Mouse (Mus musculus): ENCODE measurements at regions not wholly inside any gene's neighbourhood (a gene's known extent, or its start where the extent isn't known, plus 50 kb on each side); places are given as distances from the start of the nearest gene placed in this dataset.
"Not testable (repeated sequence)": the region's sequence is repeated elsewhere in the genome, so short reads cannot be mapped to it uniquely, and the experiment has no call there.

GRCm38 (mm10) chr17:83985333-83985790 lies 137.6 kb upstream of the Haao start:
- no peak for DNase-seq

- DNase-seq: no peak
Observed at GRCm38 (mm10) chr17:83983837-83984388, 136.2 kb upstream of the Haao start.

GRCm38 (mm10) chr17:83983070-83983836 lies 135.5 kb upstream of the Haao start:
- DNase-seq: peak; percentile 95

DNA sequence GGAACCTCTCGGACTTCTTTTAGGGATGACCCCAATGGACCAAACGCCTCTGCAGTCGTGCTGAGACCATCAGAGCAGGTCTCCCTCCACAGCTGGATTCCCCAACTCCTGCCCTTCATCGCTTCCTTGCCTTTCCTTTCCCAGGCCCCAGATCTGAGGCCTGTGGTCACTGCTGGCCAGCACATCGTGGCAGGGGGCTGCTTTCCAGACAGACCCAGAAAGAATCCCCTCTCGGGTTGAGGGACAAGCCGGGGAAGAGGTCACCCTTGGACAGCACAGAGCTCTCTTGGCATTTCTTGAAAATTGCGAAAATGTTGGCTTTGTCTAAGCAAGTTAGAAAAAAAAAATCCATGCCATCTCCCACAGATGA lies 134.9 kb upstream of the Haao start:
- DNase-seq: no peak

- peak; percentile 48 for DNase-seq
Observed at GRCm38 (mm10) chr17:83978858-83979470, 131.2 kb upstream of the Haao start.

DNA sequence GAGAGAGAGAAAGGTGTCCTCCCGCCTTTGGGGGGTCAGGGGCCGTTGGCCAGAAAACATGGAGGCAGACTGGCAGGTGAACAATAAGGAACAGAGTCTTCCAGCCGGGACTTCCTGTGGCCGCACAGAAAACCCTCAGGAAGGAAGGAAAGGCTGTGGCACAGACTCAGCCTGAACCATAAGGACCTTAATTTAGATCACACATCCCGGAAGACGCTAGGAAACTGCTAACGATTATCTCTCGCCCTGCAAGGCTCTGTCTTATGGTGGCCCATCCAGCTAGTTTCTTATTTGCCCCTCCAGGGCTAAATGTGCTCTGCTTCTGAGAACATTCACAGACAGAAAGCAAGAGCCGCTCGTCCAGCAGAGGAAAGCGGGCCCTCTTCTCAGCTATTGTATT lies 130.0 kb upstream of the Haao start:
- no peak for DNase-seq

GRCm38 (mm10) chr17:83975813-83976212 lies 128.1 kb upstream of the Haao start:
- no peak for DNase-seq

DNA sequence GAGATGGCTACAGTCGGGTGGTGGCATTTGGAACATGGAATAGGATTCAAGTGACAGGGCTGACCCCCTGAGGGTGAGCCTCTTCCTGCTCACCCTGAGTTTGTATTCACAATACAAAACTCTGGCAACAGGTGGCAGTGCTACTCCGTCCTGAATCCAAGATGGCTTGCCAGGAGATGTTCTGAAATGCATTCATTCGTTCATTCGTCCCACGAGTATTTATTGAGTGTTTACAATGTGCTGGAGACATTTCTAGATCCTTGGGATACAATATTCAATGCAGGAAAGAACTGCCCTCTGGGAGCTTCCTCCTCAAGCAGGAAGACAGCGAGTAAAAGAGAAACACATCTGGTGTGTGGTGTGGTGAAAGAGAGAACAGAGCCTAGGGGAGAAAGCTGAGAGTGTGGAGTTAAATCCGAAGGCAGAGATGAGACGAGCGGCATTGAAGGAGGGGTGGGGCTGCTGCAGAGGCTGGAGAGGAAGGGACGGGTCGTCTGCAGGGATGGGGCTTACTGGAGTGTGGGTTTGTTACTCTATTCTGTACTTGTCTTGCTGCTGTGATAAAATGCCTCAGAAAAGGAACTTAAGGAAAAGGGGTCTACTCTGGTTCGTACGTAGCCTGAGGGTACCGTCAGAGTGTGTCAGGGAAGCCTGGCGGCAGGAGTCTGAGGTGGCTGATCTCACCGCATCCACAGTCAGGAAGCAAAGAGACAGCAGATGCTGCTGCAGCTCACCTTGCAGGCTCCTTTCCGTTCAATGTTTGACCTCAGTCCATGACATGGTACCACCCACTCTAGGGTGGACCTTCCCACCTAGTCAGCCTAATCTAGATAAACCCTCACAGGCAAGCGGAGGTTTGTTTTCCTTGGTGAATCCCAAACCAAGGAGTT lies 125.9 kb upstream of the Haao start:
- peak; percentile 87 for DNase-seq

DNA sequence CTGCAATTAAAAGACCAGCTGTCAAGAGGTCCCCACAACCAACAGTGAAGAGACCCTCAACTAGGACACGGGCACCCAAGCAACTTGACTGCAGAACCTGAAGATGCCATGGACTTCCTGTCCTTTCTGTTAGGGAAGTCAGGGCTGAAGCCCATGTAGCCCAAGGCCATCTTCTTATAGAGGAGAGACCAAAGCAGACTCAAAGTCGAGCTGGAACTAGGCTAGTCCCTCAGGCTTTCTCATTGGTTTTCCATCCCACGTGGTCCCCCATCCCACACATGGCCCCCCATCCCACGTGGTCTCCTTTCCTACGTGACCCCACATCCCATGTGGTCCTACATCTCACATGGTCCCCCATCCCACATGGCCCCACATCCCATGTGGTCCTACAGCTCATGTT lies 125.1 kb upstream of the Haao start:
- no peak for DNase-seq

DNA sequence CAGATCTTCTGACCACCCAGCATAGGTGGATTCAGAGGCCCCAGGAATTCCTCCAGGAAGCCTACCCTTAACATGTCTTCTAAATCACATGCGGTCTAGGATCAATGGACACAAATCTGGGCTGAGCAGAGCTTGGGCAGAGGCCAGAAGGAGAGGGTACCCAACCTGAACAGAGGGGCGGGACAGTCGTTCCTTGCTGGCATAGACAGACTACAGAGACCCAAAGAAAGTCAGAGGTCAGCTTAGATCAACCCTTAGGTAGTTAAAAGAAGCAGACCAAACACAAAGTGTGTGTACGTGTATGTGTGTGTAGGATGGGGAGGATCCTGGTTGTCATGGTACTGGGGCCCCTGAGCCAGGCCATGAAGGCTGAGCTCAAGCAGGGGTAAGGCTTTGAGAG lies 124.7 kb upstream of the Haao start:
- no peak for DNase-seq

DNA sequence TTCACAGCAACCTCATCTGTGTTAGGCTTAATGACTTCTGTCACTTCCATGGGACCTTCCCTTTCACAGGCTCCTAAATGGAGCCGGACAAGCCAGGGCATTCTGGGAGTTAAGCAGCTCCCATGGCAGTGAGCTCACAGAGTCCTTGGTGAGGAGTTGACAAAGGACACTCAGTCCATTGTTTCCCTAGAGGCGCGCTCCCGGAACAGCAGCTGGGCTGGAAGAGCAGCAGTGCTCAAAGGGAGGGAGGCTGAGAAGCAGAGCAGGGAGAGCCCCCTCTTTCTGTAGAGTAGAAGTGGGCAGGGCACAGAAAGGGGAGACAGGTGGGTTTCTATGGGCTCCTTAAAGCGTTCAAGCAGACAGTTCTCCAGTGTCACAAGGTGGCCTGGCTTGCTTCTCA lies 124.3 kb upstream of the Haao start:
- DNase-seq: peak; percentile 50

GRCm38 (mm10) chr17:83969407-83969826 lies 121.7 kb upstream of the Haao start:
- no peak for DNase-seq

- not testable (repeated sequence) for DNase-seq
Observed at GRCm38 (mm10) chr17:83968124-83968523, 120.4 kb upstream of the Haao start.

DNA sequence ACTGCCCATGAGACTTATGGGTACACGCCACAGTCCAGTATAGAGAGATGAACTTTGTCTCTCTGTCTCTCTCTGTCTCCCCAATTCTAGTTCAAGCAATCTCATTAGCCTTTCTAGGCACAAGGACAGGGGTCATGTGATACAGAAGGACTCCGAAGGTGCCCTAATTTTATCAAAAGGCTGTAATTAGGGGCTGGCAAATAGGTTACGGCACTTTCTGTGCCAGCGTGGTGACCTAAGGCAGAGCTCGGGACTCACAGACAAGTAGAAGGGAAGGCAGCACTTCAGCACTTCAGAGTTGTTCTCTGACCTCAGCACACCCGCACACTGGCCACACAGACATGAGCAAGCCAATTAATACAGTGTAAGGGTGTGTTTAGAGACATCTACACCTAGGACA lies 119.2 kb upstream of the Haao start:
- no peak for DNase-seq

- no peak for DNase-seq
Observed at GRCm38 (mm10) chr17:83964454-83965211, 116.9 kb upstream of the Haao start.

- no peak for DNase-seq
Observed at GRCm38 (mm10) chr17:83963561-83963960, 115.8 kb upstream of the Haao start.

DNA sequence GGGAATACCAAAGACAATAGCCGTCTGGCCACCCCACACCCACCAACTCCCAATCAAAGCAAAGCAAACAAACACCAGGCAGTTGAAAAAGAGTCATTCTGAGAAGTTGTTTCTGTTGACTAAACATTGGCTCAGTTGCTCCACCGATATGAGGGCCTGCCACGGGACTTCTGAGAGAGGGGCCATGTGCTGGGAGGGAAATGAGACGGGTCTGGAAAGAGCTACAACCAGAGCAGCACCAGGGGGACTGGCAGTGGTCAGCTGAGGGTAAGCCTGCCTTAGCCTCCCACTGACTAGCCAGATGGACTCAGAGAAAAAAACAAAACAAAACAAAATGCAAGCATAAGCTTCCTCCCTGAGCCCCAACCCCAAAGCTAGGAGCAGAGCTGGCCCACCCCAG lies 115.1 kb upstream of the Haao start:
- DNase-seq: no peak

DNA sequence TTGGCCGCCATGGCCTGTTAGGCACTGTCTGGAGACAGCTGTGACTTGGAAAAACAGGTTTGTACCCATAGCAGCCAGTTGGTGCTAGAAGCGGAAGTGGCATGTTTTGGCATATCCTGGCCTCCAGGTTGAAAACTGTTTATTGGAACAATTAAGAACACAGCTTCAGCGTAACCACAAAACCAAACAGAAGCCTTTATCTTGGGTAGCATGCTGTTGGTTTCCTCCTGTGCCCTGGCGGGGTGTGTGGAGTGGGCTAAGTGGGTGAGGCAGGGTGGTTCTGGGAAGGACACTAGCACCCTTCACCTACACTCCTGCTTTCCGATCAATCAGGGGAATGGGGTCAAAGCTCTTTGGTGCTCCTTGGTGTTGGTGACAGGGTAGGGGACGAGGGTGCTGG lies 114.4 kb upstream of the Haao start:
- DNase-seq: no peak

- no peak for DNase-seq
Observed at GRCm38 (mm10) chr17:83960821-83961220, 113.1 kb upstream of the Haao start.

DNA sequence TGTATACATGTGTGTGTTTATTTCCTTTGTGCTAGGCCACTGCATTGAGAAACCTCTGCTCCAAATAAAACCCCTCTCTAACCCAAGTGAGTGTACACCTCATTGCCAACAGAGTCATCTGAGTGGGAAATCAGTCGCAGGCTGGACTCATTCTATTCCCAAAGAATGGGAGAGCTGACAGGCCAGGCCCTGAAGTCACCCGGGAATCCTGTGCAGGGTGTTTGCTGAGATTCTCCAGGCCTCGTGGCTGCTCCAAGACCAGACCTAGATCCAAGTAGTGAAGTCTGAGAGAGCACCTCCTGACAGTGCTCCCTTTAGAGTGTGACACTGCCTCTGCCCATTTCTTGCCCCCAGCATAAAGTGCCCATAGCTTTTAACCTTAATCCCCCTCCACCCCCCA lies 112.4 kb upstream of the Haao start:
- DNase-seq: no peak

DNA sequence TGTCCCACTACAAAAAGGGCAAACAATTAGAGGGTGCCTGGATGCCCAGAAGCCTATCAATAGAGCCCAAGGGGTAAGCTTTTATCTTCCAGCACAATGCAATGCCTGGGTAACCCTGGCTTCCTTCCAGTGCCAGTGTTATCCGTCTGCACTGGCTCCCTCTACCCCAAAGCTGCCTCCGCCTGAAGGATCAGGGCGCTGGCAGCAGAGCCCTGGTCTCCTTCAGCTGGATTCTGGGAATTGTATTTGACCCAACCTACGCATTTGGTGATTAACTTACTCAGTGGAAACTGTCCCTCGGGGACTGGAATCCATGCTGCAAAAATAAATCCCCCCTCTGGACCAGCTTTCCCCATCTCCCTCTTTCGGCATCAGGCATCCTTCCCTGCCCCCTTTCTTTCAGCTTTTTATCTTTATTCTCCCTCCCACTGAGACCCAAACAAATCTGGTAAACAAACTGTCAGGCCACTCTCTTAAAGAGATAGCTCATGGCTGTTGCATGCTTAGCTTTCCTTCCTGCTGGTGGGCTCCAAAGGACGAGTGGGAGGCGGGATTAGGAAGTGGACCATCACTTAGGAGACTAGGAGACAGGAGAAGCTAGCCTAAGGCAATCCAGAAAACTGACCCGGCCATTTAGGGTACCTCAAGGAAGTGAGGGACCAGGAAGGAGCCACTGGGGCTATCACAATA lies 111.5 kb upstream of the Haao start:
- no peak for DNase-seq

- no peak for DNase-seq
Observed at GRCm38 (mm10) chr17:83958706-83959105, 110.9 kb upstream of the Haao start.

Measured in lung, postnatal 10 days (tissue).